Mouse (Mus musculus) WW6 (cell line): ENCODE data around the gene Gm10666.
"Not testable (repeated sequence)": the region's sequence is repeated elsewhere in the genome, so short reads cannot be mapped to it uniquely, and the experiment has no call there.

Source experiments
- DNase-seq: peaks from one replicate; pipeline ENCODE4 v3.0.0-alpha.2; 2013; ENCODE audit warnings: low read depth, low spot score

The Gm10666 gene

GRCm38 (mm10) chr7:22134641-22135040 is at the start of gene Gm10666:
Gene Gm10666 (minus strand): TSS chr7:22134741.
- not testable (repeated sequence) for DNase-seq

GRCm38 (mm10) chr7:22163935-22164334 is 29.4 kb upstream of the Gm10666 start, which contains the start of gene Vmn1r142:
Gene Vmn1r142 (minus strand): TSS chr7:22164035.
- not testable (repeated sequence) for DNase-seq

- not testable (repeated sequence) for DNase-seq
These were observed 16.4 kb downstream of the Gm10666 start, which contains the start of gene Gm16451 for GRCm38 (mm10) chr7:22118145-22118544. Gene Gm16451 (minus strand): TSS chr7:22118245.
